Mouse (Mus musculus) thymus, postnatal 4 days (tissue): Measurements from ENCODE around the gene Macf1.
A peak's percentile ranks its signal among the peaks of the same experiment; 100 is the strongest.
"Not testable (repeated sequence)": the region's sequence is repeated elsewhere in the genome, so short reads cannot be mapped to it uniquely, and the experiment has no call there.

Experiments used
- DNase-seq: peaks from one replicate; pipeline ENCODE4 v3.0.0; 2021

The Macf1 gene

GRCm38 (mm10) chr4:123633370-123633769, 50.8 kb downstream of the Macf1 start:
- DNase-seq, result peak; percentile 62

- DNase-seq, result not testable (repeated sequence)
Observed at GRCm38 (mm10) chr4:123632116-123632515, 52.0 kb downstream of the Macf1 start.

DNA sequence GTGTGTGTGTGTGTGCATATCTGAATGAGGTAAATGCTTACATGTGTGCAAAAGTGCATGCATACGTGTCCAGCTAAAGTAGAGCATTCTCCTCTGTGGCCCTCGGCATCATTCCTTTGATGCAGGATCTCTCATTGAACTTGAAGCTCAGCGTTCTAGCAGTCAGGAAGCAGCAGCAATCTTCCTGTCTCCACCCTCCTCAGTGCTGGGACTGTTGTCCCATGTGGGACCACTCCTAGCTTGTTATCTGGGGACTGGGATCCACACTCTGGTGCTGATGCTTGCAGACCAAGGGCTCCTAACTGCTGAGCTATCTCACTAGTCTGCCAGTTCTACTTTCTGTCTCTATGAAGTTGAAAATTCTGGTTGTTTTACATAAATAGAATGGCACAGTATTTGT, 52.5 kb downstream of the Macf1 start:
- DNase-seq, result no peak

DNA sequence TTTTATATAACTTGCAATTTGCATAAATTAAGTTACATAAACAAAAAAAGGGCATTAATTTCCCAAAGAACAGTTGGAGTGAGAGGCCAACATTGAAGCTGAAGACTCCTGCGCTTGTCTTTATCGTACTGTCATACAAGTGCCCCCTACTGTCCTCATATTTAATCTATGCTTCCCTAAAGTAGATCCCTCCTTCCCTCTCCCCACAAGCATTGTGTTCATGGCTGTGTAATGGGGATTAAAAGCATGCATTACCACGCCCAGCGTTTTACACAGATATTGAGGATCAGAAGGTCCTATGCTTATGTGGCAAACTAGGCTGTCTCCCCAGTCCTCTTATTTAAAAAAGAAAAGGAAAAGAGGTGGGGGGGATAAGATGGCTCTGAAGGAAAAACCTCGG, 56.5 kb downstream of the Macf1 start:
- DNase-seq, result no peak

- DNase-seq, result no peak
Observed at GRCm38 (mm10) chr4:123625332-123626072, 58.7 kb downstream of the Macf1 start.

GRCm38 (mm10) chr4:123624438-123624837, 59.7 kb downstream of the Macf1 start:
- no peak for DNase-seq

- DNase-seq, result no peak
Observed at GRCm38 (mm10) chr4:123623742-123624151, 60.4 kb downstream of the Macf1 start.

- DNase-seq, result no peak
Observed at GRCm38 (mm10) chr4:123621732-123622131, 62.4 kb downstream of the Macf1 start.

GRCm38 (mm10) chr4:123617727-123618389, 66.3 kb downstream of the Macf1 start:
- DNase-seq, result no peak

DNA sequence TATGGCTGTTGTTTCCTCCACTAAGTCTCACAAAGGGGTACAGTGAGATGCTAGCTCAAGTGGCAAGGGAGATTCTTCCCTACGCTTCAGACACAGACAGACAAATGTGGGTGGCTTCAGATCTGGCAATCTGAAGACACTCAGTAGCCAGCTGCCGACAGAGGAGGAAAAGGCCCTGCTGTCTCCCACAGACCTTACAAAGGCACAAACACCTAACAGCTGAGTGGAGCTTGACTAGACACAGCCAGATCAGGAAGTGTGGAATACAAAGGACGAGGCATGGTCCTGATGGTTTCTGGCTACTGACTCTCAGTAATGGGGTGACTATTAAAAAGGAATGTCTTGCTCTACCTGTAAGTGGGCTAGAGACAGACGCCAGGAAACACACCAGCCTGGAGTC, 67.2 kb downstream of the Macf1 start:
- no peak for DNase-seq

DNA sequence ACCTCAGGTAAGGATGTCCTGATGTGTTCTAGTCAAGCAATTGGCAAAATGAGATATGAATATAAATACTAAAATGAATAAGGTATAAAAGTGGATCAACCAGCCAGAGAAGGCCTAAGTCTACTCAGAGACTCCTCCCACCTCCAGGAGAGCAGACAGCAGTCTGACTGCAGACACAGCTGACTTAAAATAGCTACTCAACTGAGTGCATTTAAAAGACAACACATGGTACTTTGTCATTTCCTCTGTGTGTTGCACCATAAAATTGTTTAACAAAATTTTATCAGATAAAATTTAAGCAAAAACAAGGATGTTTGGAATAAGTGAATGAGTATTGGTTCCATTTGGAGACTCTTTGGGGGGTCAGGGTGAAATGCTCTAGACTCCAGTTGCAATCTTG, 67.7 kb downstream of the Macf1 start:
- no peak for DNase-seq

- DNase-seq, result no peak
Observed at GRCm38 (mm10) chr4:123613309-123613947, 70.7 kb downstream of the Macf1 start.

GRCm38 (mm10) chr4:123611940-123612339, 72.2 kb downstream of the Macf1 start:
- DNase-seq, result no peak

- no peak for DNase-seq
Observed at GRCm38 (mm10) chr4:123611241-123611640, 72.9 kb downstream of the Macf1 start.

DNA sequence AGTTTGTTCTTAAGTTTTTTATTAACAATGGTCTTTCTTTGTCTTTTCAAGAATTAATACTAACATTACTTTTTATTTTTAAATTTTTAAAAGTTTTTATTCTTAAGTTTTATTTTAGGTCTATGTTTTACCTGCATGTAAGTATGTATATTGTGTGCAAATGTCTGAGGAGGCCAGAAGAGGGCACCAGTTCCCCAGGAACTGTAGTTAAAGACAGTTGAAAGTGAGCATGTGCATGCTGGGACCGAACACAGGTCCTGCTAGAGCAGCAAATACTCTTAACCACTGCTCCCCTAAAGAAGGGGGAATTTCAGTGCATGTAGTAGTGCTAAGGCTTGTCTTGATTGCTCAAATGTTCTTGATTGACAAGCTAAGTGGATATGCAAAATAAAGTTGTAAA, 77.0 kb downstream of the Macf1 start:
- peak; percentile 49 for DNase-seq

- DNase-seq, result no peak
Observed at GRCm38 (mm10) chr4:123605948-123606347, 78.2 kb downstream of the Macf1 start.

GRCm38 (mm10) chr4:123605309-123605708, 78.9 kb downstream of the Macf1 start:
- no peak for DNase-seq

DNA sequence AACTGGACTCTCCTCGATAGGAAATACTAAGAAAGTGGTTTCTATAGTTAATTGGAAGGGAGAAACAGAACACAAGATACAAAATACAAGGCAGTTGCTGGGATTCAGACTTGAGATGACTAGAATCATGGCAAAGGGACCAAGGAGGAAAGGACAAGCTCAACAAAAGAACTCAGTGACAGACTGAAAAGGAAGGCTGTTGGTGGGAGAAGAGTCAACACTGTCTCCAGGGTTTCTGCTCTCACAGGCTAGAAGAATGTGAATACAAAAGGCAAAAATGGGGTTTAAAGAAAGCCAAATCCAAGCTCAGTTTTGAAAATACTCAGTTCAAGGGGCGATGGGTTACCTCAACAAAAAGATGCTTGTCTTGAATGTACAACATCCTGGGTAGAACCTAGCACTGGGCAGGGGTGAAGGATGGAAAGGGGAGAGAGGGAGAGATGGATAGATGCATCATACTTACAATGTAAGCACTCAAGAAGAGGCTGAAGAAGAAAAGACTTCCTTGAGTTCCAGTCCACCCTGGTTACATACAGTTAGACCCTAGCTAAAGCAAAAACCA, 81.4 kb downstream of the Macf1 start:
- no peak for DNase-seq

- no peak for DNase-seq
Observed at GRCm38 (mm10) chr4:123601036-123601435, 83.1 kb downstream of the Macf1 start.

GRCm38 (mm10) chr4:123598519-123599228, 85.5 kb downstream of the Macf1 start:
- DNase-seq, result no peak

DNA sequence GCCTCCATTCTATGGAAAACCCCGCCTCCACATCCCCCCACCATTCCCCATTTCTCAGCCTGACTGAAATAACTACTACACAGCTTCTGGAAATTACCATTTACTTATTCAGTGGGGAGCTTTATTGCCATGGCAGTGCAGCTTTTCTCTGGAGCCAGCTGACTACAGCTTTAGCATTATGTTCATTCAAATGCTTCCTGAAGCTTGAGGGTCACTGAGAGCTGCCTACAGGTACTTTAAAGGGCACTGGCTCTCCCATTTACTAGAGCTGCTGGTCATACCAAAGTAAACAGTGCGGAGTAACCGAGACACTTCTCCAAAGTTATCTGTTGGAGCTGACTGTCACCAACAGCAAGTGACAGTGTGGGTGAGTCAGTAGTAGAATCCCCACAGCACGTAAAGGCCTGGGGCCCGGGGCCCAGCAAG, 89.8 kb downstream of the Macf1 start:
- no peak for DNase-seq

- DNase-seq, result no peak
Observed at GRCm38 (mm10) chr4:123593664-123594063, 90.5 kb downstream of the Macf1 start.

DNA sequence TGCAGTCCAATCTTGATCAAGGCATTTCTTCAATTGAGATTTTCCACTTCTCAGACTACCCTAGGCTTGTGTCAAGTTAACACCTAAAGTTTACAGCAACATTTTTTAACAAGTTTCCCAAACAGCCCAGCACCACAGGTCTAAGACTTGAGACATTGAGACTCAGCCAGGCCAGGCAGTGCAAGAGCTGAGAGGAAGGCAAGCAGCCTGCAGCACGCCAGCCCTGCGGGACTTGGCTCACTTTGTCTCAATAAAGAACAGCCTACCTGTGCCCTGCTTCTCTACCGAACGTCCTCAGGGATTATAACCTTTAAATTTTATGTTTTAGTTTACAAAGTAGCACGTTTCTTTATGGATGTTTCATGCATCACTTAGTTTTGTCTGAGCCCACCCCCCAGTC, 92.1 kb downstream of the Macf1 start:
- no peak for DNase-seq
